Mouse (Mus musculus): ENCODE results near the gene Ryr2.

- no peak for TF ChIP-seq CHD1 (IDR thresholded peaks at IDR 0.05; ENCODE audit: low read depth, low read length)
- TF ChIP-seq CTCF (conservative IDR thresholded peaks at IDR 0.05 in 1 of 2, IDR thresholded peaks at IDR 0.05 in 1 of 2; ENCODE audit: low read depth in 2 of 2, low read length in 2 of 2) = no peak
- no peak for TF ChIP-seq POLR2A (IDR thresholded peaks at IDR 0.05; ENCODE audit: low read depth, low read length)
- no peak for TF ChIP-seq IRF4 (IDR thresholded peaks at IDR 0.05; ENCODE audit: low read depth, low read length)
- TF ChIP-seq NELFE (IDR thresholded peaks at IDR 0.05; ENCODE audit: low read depth, low read length) = no peak
- TF ChIP-seq SMC3 (IDR thresholded peaks at IDR 0.05; ENCODE audit: low read depth, low read length) = no peak
Observed at GRCm38 (mm10) chr13:12124940-12125540, 18.3 kb upstream of the Ryr2 start.

All from CH12.LX (cell line).